Comparison of ENCODE assay signal across 27 mouse cellular contexts in genomic region chr16:8655108-8655507, GRCm38 (mm10). TPM values are rescaled to one million over a fixed set of nuclear protein-coding genes. Genes with fewer than 3 reads are reported as not detected.
"Had no signal": no experiment of that assay in that cellular context is flagged by ENCODE, and none has a peak within 500 bp of the region (broad histone marks: within the 10 kb centered on the region; RNA-seq: fewer than 3 reads in every experiment).

No protein-coding gene starts in this region.

- H3K9me3 ChIP-seq: lung, embryonic 15.5 days; megakaryocyte, embryonic 14.5 days; midbrain, embryonic 13.5 days; midbrain, embryonic 15.5 days; neural tube, embryonic 13.5 days; neural tube, embryonic 15.5 days had no signal

- H3K4me2 ChIP-seq: lung, embryonic 15.5 days; midbrain, embryonic 11.5 days; midbrain, embryonic 13.5 days; midbrain, embryonic 15.5 days; neural tube, embryonic 13.5 days; neural tube, embryonic 15.5 days had no signal

- H3K27ac ChIP-seq: lung, embryonic 15.5 days; macrophage; midbrain, embryonic 13.5 days; midbrain, embryonic 15.5 days; neural tube, embryonic 13.5 days; neural tube, embryonic 15.5 days had no signal

- H3K4me3 ChIP-seq: lung, embryonic 15.5 days; megakaryocyte, embryonic 14.5 days; midbrain, embryonic 13.5 days; midbrain, embryonic 15.5 days; neural tube, embryonic 13.5 days; neural tube, embryonic 15.5 days had no signal

- DNase-seq: lung, adult 2 months; lung, postnatal 14 days; retina, postnatal 1 day; right cerebral cortex, adult 18-20 months; right cerebral cortex, postnatal 25 days; right cerebral cortex, postnatal 4 days; spleen, adult 18-20 months; thymus, adult 18-20 months; thymus, postnatal 14 days; thymus, postnatal 36 days had no signal

- H3K9ac ChIP-seq: lung, embryonic 15.5 days; midbrain, embryonic 13.5 days; midbrain, embryonic 15.5 days; neural tube, embryonic 13.5 days; neural tube, embryonic 15.5 days had no signal

- H3K27me3 ChIP-seq: lung, embryonic 15.5 days; megakaryocyte, embryonic 14.5 days; midbrain, embryonic 13.5 days; midbrain, embryonic 15.5 days; neural tube, embryonic 13.5 days; neural tube, embryonic 15.5 days had no signal

- H3K4me1 ChIP-seq: lung, embryonic 15.5 days; midbrain, embryonic 13.5 days; midbrain, embryonic 15.5 days; neural tube, embryonic 15.5 days had no signal

- ATAC-seq: midbrain, embryonic 13.5 days; midbrain, embryonic 15.5 days had no signal

RNA-seq across cellular contexts. Expression of gene Gm5767, which starts 25.5 kb away (rescaled TPM):
- total RNA-seq: megakaryocyte progenitor cell, adult 5-6 weeks; midbrain, postnatal 0 days; monocyte, adult 5-6 weeks had no signal
- polyA plus RNA-seq: lung, adult 2 months; lung, embryonic 15.5 days; lung, postnatal 0 days; macrophage; midbrain, embryonic 11.5 days; midbrain, embryonic 13.5 days; midbrain, postnatal 0 days; neural tube, embryonic 11.5 days; neural tube, embryonic 13.5 days; neural tube, embryonic 15.5 days; small intestine, adult 2 months; stomach, embryonic 14.5 days; stomach, embryonic 16.5 days; thymus, postnatal 0 days had no signal
